Mouse (Mus musculus) olfactory bulb, adult 2 months (tissue): ENCODE measurements around the gene A630089N07Rik. TPM values are rescaled to one million over a fixed set of nuclear protein-coding genes. Genes with fewer than 3 reads are reported as not detected.
"Not testable (repeated sequence)": the region's sequence is repeated elsewhere in the genome, so short reads cannot be mapped to it uniquely, and the experiment has no call there.

ENCODE experiments used
- H3K27ac ChIP-seq: fragments of 200-500 bp; 2 replicates; pipeline ENCODE4 v1.5.1; 2012; ENCODE audit warnings: low read depth, low read length; ENCODE audit not compliant: insufficient read depth
- H3K4me1 ChIP-seq: fragments of 200-500 bp; 2 replicates; pipeline ENCODE4 v1.6.1; 2012; ENCODE audit warnings: low read length; ENCODE audit not compliant: control insufficient read depth, insufficient read depth
- H3K4me3 ChIP-seq: fragments of 200-500 bp; 2 replicates; pipeline ENCODE4 v1.5.1; 2012; ENCODE audit warnings: mild to moderate bottlenecking, low read depth, low read length, moderate library complexity; ENCODE audit not compliant: insufficient read depth
- CTCF ChIP-seq: fragments of 200-500 bp; IDR thresholded peaks from 2 replicates; pipeline ENCODE4 v1.5.1; 2012; ENCODE audit warnings: low read depth, mild to moderate bottlenecking, low read length, moderate library complexity; ENCODE audit not compliant: insufficient read depth
- POLR2A ChIP-seq: fragments of 200-500 bp; IDR thresholded peaks from 2 replicates; pipeline ENCODE4 v1.6.1; 2012; ENCODE audit warnings: mild to moderate bottlenecking, low read depth, low read length, moderate library complexity; ENCODE audit not compliant: insufficient read depth
- WGBS: fragments of 180-500 bp; shearing (Covaris S2); methylation state at CpG from one replicate; pipeline ENCODE4 v1.1.7; 2018; 5-methylcytosine and 5-hydroxymethylcytosine counted together
- polyA plus RNA-seq: library from polyadenylated mRNA; stranded (reverse); fragments of >200 nt; gene quantifications from 2 replicates; pipeline ENCODE4 v1.2.4, GENCODE M21; 2012; ENCODE audit warnings: low replicate concordance; ENCODE audit not compliant: missing spikeins, insufficient read depth, insufficient read length

The A630089N07Rik gene
- polyA plus RNA-seq, 1 experiment, result not detected

DNA sequence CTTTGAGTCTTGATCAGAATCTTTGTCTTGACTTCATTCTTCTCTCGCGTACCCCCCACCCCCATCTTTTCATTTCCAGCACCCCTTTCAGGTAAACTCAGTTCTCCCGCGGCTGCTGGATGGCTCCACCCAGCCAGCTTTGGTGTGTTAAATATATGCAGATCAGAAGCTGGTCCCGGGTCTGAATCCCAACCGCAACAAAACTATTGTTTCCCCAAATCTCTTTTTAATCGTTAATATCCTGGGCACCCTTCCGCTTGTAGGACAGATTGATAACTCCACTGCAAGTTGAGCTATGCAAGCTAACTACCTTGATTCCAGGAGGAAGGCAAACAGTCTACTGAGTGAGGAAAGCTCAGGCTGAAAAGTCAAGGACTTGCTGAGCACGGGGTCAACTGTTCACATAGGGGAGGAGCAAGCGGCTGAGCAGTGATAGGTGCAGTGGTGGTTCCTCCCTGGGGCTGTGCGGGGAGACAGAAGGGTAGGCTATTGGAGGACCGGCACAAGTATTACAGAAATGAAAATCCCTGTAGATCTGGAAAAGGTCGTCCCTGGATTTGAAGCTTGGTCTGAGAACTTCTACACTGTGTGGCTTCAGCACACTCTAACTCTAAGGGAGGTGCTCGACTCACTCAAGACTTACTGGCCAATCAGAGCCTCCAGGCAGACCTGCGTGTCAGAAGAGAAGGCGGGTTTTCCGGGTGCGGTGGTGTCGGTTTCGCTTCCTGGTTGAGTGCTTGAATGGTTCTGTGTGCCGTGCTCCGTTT, 85.5 kb downstream of the A630089N07Rik start, which contains the start of gene B230307C23Rik:
Gene B230307C23Rik (plus strand): TSS at position 700 of the 767 bp plus-strand sequence.
- Histone ChIP-seq H3K27ac (peak within 1 kb of the TSS; percentile 74; the same call in 1 of the 2 replicates), H3K4me1 (peaks cover 10% of the 10 kb centered on the region), H3K4me3 (peak within 1 kb of the TSS; percentile 78)
- no peak for TF ChIP-seq POLR2A
- TF ChIP-seq CTCF, result no peak
- WGBS, result 1% methylated on average over 22 of the region's 22 CpGs

DNA sequence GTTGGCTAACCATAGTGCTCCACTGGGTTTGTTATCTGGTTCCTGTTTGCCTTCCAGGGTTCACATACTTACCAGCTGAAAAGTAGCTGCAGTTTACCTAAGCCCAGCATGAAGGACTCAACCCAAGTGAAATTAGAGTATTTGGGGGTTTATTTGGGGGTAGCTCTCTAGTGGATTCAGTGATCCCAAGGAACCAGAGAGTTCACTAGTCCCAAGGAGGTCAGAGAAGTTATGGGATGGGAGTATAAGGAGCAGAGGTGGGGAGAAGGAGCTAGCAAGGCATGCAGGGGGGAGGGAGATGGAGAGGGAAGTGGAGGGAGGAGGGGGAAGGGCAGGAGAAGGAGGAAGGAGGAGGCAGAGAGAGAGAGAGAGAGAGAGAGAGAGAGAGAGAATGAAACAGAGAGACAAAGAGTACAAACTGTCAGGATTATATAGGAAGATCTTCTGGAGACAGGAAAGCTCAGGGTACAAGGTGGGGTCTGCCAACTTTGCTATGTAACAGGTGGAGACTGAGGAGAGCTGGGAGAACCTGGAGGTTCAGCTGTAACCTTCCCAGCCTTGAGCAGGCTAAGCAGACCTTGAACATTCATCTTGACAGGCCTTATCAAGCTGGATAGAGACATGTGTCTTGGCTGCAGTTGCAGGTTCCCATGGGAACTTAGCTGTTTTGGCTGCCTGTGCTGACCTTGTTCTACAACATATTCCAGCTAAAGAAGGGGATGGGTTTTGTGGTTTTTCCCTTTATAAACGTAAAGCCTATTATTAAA, 86.2 kb downstream of the A630089N07Rik start:
- TF ChIP-seq CTCF (no peak), POLR2A (no peak)
- H3K27ac ChIP-seq, result peak overlapping the region; percentile 74; the same call in 1 of the 2 replicates
- WGBS, result 5% methylated on average over 1 of the region's 1 CpGs

DNA sequence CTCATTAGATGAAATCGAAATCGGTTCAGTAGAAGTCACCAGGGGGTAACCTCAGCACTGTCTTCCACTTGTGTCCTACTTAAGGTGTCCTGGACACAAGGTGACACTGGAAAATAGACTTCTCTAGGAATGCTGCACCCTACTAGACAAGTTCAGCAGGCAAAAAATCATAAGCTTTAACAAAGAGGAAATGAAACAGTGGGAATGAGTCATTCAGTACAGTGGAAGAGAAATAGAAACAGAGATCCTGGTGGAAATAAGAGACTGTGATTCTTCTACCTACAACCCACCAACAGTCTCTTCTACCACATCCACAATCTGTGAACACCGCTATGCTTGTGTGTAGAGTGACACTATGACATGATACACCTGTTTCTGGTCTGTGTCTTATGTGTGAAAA, 89.8 kb downstream of the A630089N07Rik start:
- 82% methylated on average over 3 of the region's 3 CpGs for WGBS
- H3K4me3 ChIP-seq, H3K4me1 ChIP-seq, H3K27ac ChIP-seq: not testable (repeated sequence)

More for the DNA sequence above, 86.2 kb downstream of the A630089N07Rik start:
- Histone ChIP-seq H3K4me1 (peaks cover 10% of the 10 kb centered on the region), H3K4me3 (peak overlapping the region; percentile 78; the same call in 1 of the 2 replicates)

DNA sequence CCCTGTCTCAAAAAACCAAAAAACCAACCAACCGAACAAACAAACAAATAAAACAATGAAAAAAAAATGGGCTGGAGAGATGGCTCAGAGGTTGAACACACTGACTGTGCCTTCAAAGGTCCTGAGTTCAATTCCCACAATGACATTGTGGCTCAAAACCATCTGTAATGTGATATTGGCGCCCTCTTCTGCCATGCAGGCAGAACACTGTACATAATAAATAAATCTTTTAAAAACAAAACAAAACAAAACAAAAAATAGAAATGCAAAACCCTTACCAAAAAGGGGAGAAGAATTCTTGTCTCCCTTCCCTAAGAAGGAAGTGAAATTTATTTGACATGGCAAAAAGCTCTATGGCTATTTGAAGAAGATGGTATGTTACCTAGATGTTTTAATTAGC, 90.7 kb downstream of the A630089N07Rik start:
- no peak overlapping the region for H3K4me3 ChIP-seq
- H3K4me1 ChIP-seq, result peaks cover 5% of the 10 kb centered on the region; the same call in 1 of the 2 replicates
- 77% methylated on average over 2 of the region's 2 CpGs for WGBS
- no peak for TF ChIP-seq CTCF
- no peak overlapping the region for H3K27ac ChIP-seq

DNA sequence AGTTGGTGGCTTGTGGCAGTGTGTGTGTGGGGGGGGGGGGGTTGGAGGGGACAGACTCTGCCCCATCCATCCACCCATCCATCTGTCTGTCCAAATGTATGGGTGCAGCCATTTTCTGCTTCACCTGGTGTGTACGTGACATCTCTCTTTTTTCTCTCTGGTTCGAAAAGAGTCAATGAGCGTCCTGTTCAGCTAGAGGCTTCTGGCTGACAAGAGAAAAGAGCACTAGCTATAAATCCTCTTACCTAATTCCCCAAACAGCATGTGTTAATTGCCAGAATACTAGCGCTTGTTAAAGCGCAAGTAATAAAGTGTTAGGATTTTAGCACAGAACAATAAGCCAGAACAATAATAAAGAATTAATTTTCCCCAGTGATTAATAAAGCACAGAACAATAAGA, 97.7 kb downstream of the A630089N07Rik start:
- H3K4me3 ChIP-seq, result no peak overlapping the region
- 33% methylated on average over 5 of the region's 5 CpGs for WGBS
- no peak for TF ChIP-seq CTCF
- no peak for TF ChIP-seq POLR2A
- H3K27ac ChIP-seq, result no peak overlapping the region
- no peaks in the 10 kb centered on the region for H3K4me1 ChIP-seq

DNA sequence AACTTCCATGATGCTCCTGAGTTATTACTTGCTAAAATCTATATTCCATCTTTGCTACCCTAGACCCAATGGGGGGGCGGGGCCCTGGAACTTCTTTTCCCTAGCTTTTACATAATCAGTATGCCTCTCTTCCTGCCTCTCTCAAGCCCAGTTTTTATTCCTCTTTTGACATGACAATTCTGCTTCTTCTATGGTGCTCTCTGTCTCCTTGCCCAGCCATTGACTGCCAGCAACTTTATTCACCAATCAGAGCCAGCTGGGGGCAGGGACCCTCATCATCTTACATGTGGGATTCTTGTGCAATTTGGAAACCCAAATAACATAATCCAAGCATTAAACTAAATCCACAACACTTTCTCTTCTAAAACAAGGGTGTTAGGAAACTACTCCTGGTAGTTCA, 100.9 kb downstream of the A630089N07Rik start:
- Histone ChIP-seq H3K4me3 (no peak overlapping the region), H3K27ac (no peak overlapping the region), H3K4me1 (no peaks in the 10 kb centered on the region)
- 100% methylated on average over 1 of the region's 1 CpGs for WGBS
- TF ChIP-seq CTCF (no peak), POLR2A (no peak)

DNA sequence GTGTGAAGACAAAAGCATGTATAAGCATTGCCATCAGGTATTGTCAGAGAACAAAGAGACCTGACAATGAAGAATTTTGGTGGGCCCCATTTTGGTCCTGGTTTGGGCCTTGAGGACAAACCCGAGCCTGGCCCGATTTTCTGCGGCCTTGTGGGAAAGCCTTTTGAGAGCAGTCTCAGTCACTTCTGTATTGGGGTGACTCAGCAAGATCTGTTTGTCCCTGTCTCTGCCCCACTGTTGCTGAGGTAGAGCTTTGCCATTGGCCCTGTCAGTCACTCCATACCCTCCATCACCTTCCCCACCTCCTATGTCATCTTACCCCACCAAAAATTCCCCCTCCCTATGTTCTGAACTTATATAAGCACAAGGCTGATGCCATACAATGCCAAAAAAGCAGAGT, 104.5 kb downstream of the A630089N07Rik start:
- WGBS, result 98% methylated on average over 3 of the region's 3 CpGs
- Histone ChIP-seq H3K27ac (no peak overlapping the region), H3K4me3 (no peak overlapping the region), H3K4me1 (no peaks in the 10 kb centered on the region)
- TF ChIP-seq POLR2A (no peak), CTCF (no peak)

DNA sequence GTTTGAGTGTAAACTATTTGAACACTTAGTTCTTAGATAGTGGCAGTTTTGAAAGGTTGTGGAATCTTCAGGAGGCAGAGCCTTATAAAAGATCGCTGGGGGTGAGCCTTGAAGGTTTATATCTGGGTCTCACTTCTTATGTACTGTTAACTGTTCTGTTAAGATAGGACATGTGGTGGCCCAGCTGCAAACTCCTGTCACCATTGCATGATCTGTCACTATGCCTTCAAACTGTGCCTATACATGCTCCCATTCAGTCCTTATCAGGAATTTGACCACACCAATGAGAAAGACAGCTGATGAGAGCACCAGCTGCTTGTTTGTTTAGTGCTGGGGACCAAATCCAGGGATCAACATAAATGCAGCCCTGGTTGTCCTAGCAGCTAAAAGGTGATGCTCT, 105.0 kb downstream of the A630089N07Rik start:
- H3K4me1 ChIP-seq, result no peaks in the 10 kb centered on the region
- 70% methylated on average over 1 of the region's 1 CpGs for WGBS

DNA sequence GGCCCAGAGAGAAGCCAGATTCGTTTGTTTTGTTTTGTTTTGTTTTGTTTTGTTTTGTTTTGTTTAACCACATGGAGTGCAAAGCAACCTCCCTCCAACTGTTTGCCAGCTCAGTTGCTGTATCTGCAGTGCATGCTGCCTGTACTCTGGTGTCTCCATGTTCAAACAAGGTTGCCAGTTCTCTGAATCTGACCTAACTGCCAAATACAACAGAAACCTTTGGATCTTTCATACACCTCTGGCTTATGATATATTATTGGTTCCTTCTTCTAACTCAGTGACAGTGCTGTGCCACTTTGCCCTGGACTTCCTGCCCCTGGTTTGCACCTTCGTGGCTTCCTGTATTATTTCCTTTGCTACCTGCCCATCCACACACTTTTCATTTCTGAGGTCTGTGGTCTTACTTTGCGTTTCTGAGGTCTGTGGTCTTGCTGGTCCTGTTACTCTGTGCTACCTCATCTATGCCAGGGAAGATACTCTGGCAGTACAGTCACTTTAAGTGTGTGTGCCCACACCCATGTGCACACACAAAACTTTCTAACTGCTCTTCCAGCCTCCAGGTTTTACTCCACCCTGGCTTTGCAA, 118.2 kb downstream of the A630089N07Rik start:
- H3K4me3 ChIP-seq, result no peak overlapping the region
- 68% methylated on average over 3 of the region's 3 CpGs for WGBS

More for the DNA sequence above, 105.0 kb downstream of the A630089N07Rik start:
- TF ChIP-seq CTCF, result no peak
- TF ChIP-seq POLR2A, result no peak
- no peak overlapping the region for H3K27ac ChIP-seq
- H3K4me3 ChIP-seq, result no peak overlapping the region

More for the DNA sequence above, 118.2 kb downstream of the A630089N07Rik start:
- no peaks in the 10 kb centered on the region for H3K4me1 ChIP-seq
- H3K27ac ChIP-seq, result no peak overlapping the region
- TF ChIP-seq CTCF (no peak), POLR2A (no peak)
